Mouse (Mus musculus): Measurements from ENCODE around the gene Slc7a11. TPM values are rescaled to one million over a fixed set of nuclear protein-coding genes. Genes with fewer than 3 reads are reported as not detected.
A peak's percentile ranks its signal among the peaks of the same experiment; 100 is the strongest.

The Slc7a11 gene
- polyA plus RNA-seq, 1 experiment from 2014 or later = 2.3 TPM

GRCm38 (mm10) chr3:49842971-49843370, 600.4 kb downstream of the Slc7a11 start:
- H3K27ac ChIP-seq (replicated peaks; ENCODE audit: low read depth, low read length) = no peak overlapping the region

More at GRCm38 (mm10) chr3:49842971-49843370, 600.4 kb downstream of the Slc7a11 start:
- H3K4me3 ChIP-seq (replicated peaks; ENCODE audit: low read depth, low read length) = no peak overlapping the region
- DNase-seq (peak; percentile 39), ATAC-seq (ENCODE audit: low FRiP score, low TSS enrichment) (no peak)
- H3K36me3 ChIP-seq (ENCODE audit: control insufficient read depth, insufficient read depth, low read length) = no peaks in the 10 kb centered on the region
- WGBS = 72% methylated on average over 3 of the region's 3 CpGs
- no peak overlapping the region for H3K9ac ChIP-seq (replicated peaks; ENCODE audit: low read length)
- no peaks in the 10 kb centered on the region; the same call in 1 of the 2 replicates for H3K4me1 ChIP-seq (ENCODE audit: control insufficient read depth, insufficient read depth, low read length)
- no peak overlapping the region for H3K4me2 ChIP-seq (ENCODE audit: low read length)
- H3K9me3 ChIP-seq (ENCODE audit: control insufficient read depth, low read length) = no peaks in the 10 kb centered on the region
- no peaks in the 10 kb centered on the region for H3K27me3 ChIP-seq (ENCODE audit: control insufficient read depth, insufficient read depth, low read length)

All from midbrain, embryonic 14.5 days (tissue).